Mouse (Mus musculus) gastrocnemius, postnatal 25 days (tissue): ENCODE results near the gene Slc35b4. TPM values are rescaled to one million over a fixed set of nuclear protein-coding genes. Genes with fewer than 3 reads are reported as not detected.

Source experiments
- DNase-seq: peaks from one replicate; pipeline ENCODE4 v3.0.0; 2022
- long read RNA-seq, 2 experiments: library from polyadenylated mRNA; stranded (forward); transcript quantifications; one replicate each; pipeline ENCODE4 v2.0.0; 2021
- total RNA-seq, 2 experiments: library from RNA; stranded (reverse); gene quantifications; 1 replicate in 1 of 2; 2 replicates in 1 of 2; pipeline ENCODE4 v1.2.3; 2021

Slc35b4 gene
- total RNA-seq, result 1 to 10 TPM; 5.9 to 8.7 TPM
- long read RNA-seq, experiment 1, full-length matches to known transcripts, result 2 of 2 reads
- long read RNA-seq, experiment 1, partial matches to known transcripts, result 0 of 2 reads
- long read RNA-seq, experiment 1, other reads (novel, unspliced or antisense), result 0 of 2 reads
- long read RNA-seq, experiment 2, full-length matches to known transcripts, result 7 of 9 reads
- long read RNA-seq, experiment 2, partial matches to known transcripts, result 1 of 9 reads
- long read RNA-seq, experiment 2, other reads (novel, unspliced or antisense), result 1 of 9 reads

GRCm38 (mm10) chr6:34176864-34177247 lies at the start of gene Slc35b4:
Slc35b4 (minus strand) TSS chr6:34177111.
- peak; percentile 94 for DNase-seq

GRCm38 (mm10) chr6:34225004-34225599 lies 48.2 kb upstream of the Slc35b4 start:
- no peak for DNase-seq

DNA sequence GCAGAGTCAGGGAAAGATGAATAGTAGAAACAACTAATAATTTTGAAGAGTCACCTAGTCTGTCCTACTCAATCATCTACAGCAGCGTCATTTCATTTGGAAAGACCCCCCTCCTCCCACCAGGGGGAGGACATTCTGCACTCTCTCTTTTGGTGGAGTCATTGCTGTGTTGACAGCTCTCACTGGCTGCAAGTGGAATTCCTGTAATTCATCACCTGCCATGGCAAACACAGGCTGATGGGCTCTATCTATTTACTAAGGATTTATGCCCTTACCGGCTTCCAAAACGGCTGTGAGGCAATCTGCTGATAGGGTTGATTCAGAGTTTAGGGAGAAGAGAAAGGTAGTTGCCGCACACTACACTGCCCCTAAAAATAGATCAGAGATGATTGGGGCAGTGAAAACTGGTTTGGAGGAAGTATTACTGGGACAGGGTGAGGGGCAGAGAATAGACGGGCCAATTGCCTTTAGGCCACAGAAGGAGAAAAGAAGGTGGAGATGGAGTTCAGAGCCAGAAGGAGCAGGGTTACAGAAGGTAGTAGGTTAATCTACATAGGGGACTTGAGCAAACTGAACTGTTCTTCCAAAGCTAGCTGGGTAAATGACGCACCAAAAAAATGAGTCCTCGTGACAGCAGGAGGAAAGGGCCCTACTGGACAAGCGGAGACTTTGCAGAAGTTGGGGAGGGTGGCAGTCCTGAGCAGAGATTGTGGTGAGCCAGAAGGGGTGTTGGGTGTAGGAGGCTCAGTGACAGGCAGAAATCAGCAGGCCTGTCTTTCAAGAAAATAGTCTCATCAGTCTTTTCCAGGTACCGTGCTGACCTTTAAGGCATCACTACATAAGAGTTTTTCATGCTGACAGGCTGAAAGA lies 39.8 kb upstream of the Slc35b4 start:
- DNase-seq, result no peak

DNA sequence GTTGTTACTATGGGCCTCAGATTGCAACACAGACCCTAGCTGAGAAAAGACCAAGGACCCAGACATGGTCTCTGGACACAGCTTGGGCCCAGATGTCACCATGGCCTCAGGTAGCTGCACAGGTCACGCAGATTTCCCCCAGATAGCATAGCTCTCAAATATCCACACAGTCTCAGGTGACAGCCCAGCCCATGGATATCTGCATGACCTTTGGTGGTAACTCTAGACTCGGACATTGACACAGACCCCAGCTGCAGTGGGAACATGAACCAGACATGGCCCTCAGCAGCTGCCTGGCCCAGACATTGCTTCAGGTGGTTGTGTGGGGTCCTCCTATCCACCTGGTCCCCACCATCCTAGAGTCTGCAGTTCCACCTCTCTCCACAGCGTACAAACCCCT lies 28.8 kb upstream of the Slc35b4 start:
- no peak for DNase-seq

- DNase-seq, result no peak
Observed at GRCm38 (mm10) chr6:34204971-34205572, 28.2 kb upstream of the Slc35b4 start.

DNA sequence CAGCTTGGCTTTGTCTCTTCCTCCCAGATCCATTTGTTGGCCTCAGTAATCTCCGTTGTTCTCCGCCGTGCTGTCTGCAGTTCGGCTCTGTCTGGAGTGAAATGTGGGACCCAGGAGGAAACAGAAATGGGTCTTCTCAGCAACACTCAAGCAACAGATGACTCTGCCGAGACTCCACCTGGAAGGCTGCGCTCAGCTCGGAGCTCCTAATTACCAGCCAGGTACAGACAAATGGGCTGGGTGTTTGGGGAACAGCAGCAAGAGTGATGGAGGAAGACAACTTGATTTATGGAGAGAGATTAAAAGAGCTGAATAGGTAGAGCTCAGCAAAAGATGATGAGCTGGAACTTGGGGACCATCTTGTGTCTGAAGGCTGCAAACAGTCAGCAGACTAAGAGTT lies 26.6 kb upstream of the Slc35b4 start:
- no peak for DNase-seq

DNA sequence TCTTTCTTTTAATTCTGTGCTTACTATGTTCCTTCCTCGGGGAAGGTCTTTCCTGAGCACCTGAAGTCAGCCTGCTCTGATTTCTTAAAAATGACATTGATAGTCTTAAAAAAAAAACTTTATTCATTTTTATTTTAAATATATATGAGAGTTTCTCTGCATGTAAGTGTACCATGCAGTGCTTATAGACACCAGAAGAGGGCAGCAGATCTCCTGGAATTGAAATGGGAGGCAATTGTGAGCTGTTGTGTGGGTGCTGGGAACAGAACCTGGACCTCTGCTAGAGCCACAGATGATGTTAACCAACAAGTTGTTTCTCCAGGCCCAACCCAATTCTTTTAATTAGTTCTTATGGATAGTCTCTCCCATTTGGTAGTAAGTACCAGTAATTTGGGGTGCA lies 18.1 kb upstream of the Slc35b4 start:
- DNase-seq, result no peak

DNA sequence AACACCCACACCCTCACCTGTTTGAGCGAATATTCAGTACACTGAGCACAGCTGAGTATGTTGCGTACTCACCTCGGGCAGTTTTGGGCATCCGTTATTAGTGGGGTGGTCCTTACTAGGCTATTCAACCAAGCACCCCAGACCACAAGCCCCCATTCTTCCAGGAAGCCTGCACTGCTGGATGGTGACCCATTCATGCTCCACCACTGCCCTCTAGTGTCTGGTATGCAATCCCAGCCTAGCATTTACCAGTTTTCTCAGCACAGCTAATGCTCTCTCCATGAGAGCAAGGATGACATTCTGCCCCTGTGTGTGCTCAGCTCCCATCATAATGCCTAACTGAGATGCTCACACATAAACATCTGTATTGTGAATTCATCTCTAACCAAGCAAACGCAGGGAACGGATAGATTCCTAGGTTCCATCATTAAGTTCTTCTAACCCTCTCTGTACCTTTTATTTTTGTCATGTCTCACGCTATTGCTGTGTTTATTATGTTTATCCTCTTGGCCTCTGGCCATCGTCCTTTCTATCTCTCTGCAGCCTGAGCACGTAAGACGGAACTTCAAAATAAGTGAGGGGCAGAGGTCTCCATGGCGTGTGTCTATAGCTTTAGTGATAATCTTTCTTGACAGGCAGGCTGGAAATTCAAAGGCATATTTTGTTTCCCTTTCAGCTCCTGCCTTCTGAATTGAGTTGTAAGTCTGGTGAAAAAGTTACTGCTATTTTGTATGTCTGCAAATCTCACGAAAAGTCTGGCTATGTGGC lies 17.0 kb upstream of the Slc35b4 start:
- no peak for DNase-seq

GRCm38 (mm10) chr6:34191401-34191800 lies 14.5 kb upstream of the Slc35b4 start:
- DNase-seq, result no peak

- DNase-seq, result no peak
Observed at GRCm38 (mm10) chr6:34189494-34189893, 12.6 kb upstream of the Slc35b4 start.

- DNase-seq, result peak; percentile 17
Observed at GRCm38 (mm10) chr6:34187986-34188599, 11.2 kb upstream of the Slc35b4 start.

- no peak for DNase-seq
Observed at GRCm38 (mm10) chr6:34187273-34187863, 10.5 kb upstream of the Slc35b4 start.

DNA sequence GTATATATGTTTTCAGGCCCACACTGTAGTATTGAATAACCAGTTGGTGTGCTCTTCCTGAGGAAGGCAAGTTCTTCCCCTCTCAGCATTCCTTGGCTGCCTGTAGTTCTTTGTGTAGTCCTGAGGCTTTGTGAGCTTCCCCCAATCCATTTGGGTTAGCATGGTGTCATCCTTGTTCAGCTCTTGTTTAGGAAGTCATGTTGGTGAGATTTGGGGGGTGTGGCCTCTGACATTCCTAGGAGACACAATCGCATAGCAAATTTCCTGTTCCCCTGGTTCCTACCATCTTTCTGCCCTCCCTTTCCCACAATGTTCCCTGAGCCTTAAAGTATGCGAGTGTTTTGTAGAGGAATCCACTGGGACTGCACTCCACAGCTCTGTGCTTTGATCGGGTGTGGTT lies 6.4 kb upstream of the Slc35b4 start:
- no peak for DNase-seq

GRCm38 (mm10) chr6:34181961-34182360 lies 5.0 kb upstream of the Slc35b4 start:
- DNase-seq, result no peak

DNA sequence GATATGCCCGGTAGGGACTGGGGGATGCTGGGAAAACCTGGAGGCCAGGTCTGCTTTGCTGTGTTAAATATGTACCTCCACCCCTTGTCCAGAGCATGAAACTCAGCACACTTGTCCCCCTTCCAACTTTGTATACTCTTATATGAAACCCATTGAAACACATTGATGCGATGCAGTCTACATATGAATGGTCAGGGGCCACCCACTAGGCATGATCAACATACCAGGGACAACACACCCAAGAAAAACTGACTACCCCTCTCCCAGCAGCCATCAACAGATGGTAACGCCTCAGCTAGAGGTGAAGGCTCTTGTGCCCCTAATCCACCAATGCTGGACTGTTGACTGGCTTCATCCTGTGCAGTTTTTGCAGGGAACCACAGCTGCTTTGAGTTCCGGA lies 3.0 kb upstream of the Slc35b4 start:
- DNase-seq, result no peak

GRCm38 (mm10) chr6:34179007-34179406 lies 2.1 kb upstream of the Slc35b4 start:
- no peak for DNase-seq

DNA sequence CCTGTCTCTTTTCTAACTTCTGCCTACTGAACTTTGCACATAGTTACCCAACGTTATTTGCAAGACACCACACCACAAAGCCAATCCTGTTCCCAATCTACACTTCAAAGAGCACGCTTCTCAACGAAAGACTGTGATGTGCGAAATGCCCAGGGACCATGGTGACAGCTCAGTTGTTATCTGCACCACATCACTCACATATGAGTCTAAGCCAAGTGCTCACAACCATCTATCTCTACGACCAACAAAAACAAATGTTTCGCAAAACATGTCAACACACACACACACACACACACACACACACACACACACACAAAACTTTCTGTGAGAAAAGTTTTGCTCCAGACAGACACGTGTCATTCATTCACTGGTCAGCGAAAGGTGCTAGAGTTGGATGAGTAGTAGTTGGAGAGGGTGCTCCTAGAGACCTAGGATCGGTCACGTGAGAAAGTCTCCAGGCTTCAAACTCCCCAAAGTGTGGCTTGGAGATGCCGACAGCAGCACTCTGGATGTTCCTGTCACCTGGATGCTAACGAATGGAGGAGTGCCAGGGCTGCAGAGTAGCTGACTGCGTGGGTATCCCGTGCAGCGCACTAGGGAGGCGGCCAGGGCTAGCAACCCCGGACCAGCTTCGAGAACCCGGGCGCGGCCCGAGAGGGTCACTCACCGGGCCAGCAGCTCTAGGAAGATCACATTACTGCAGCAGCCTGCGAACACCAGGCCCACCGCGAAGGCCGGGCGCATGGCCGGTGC lies 624 bp downstream of the Slc35b4 start:
- no peak for DNase-seq

GRCm38 (mm10) chr6:34174715-34175114 lies 2.2 kb downstream of the Slc35b4 start:
- no peak for DNase-seq

GRCm38 (mm10) chr6:34173251-34173650 lies 3.7 kb downstream of the Slc35b4 start:
- DNase-seq, result no peak

DNA sequence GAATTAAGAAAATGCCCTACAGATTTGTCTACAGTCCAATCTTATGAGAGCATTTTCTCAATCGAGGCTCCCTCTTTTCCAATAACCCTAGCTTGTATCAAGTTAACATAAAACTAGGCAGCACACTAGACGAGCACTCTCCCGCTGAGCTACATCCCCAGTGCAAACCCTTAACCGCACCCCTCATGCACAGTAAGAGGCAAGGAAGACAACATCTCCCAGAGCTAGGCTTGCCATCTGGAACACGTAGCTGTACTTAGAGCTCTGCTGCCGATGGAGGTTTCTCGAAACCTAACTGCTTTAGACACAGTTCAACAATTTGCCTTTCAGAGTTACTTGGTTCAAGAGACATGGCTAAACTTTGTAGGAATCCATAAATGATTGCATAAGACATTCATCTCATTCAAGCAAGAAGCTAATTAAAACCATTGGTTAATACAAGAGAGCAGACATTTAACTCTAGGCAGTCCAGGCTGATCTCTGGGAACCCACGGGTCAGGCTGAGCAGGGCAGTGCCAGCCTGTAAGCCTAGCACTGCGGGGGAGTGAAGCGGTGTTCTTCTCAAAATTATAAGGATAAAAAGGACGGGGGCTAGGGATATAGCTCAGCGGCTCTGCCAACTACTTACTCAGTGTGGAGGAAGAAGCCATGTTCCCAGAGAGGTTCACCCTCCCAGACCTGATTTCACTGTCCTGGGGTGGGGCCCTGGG lies 5.0 kb downstream of the Slc35b4 start:
- no peak for DNase-seq
